ENCODE assay signal across 10 mouse cellular contexts in genomic region chr5:74253724-74254328, GRCm38 (mm10). TPM values are rescaled to one million over a fixed set of nuclear protein-coding genes. Genes with fewer than 3 reads are reported as not detected.
DNase-seq lines count a peak whose midpoint lies in the region; ATAC-seq and TF ChIP-seq lines count a peak whose summit lies in the region.
"Had no signal": no experiment of that assay in that cellular context is flagged by ENCODE, and none has a peak within 500 bp of the region (broad histone marks: within the 10 kb centered on the region; RNA-seq: fewer than 3 reads in every experiment).

No protein-coding gene starts in this region.

- H3K27me3 ChIP-seq in heart, embryonic 10.5 days (ENCODE audit: insufficient read depth, poor library complexity, severe bottlenecking), result no peaks in the 10 kb centered on the region
- no peaks in the 10 kb centered on the region for H3K27me3 ChIP-seq in embryonic facial prominence, embryonic 10.5 days (replicated peaks; ENCODE audit: low read depth, poor library complexity, severe bottlenecking)
- no peaks in the 10 kb centered on the region for H3K27me3 ChIP-seq in limb, embryonic 15.5 days
- H3K27me3 ChIP-seq: neural tube, embryonic 12.5 days had no signal

- no peaks in the 10 kb centered on the region for H3K36me3 ChIP-seq in heart, embryonic 10.5 days
- H3K36me3 ChIP-seq in embryonic facial prominence, embryonic 10.5 days (replicated peaks), result no peaks in the 10 kb centered on the region
- H3K36me3 ChIP-seq in limb, embryonic 15.5 days, result no peaks in the 10 kb centered on the region
- H3K36me3 ChIP-seq: neural tube, embryonic 12.5 days had no signal

- WGBS in heart, embryonic 10.5 days, result 41% methylated on average over 7 of the region's 7 CpGs
- WGBS in embryonic facial prominence, embryonic 10.5 days, result 32% methylated on average over 7 of the region's 7 CpGs
- WGBS in limb, embryonic 15.5 days, result 34% methylated on average over 7 of the region's 7 CpGs

- no peak for TF ChIP-seq CTCF in layer of hippocampus, adult 2 months (conservative IDR thresholded peaks at IDR 0.05)

- H3K27ac ChIP-seq in heart, embryonic 10.5 days, result peak overlapping the region; percentile 60
- peak overlapping the region; percentile 62 for H3K27ac ChIP-seq in layer of hippocampus, adult 2 months
- H3K27ac ChIP-seq in embryonic facial prominence, embryonic 10.5 days (replicated peaks), result peak overlapping the region; percentile 61
- peak overlapping the region; percentile 1; the same call in 1 of the 2 replicates for H3K27ac ChIP-seq in limb, embryonic 15.5 days
- H3K27ac ChIP-seq: neural tube, embryonic 12.5 days had no signal

- no peaks in the 10 kb centered on the region for H3K9me3 ChIP-seq in heart, embryonic 10.5 days
- no peaks in the 10 kb centered on the region for H3K9me3 ChIP-seq in embryonic facial prominence, embryonic 10.5 days
- no peaks in the 10 kb centered on the region for H3K9me3 ChIP-seq in limb, embryonic 15.5 days
- H3K9me3 ChIP-seq: neural tube, embryonic 12.5 days had no signal

- no peak overlapping the region for H3K9ac ChIP-seq in limb, embryonic 15.5 days
- H3K9ac ChIP-seq: neural tube, embryonic 12.5 days had no signal

- no peak for ATAC-seq in limb, embryonic 15.5 days (ENCODE audit: insufficient number of reproducible peaks, low FRiP score, low TSS enrichment, low read depth)

- H3K4me2 ChIP-seq in limb, embryonic 15.5 days, result no peak overlapping the region
- H3K4me2 ChIP-seq: neural tube, embryonic 12.5 days had no signal

- peaks cover 64% of the 10 kb centered on the region for H3K4me1 ChIP-seq in heart, embryonic 10.5 days
- H3K4me1 ChIP-seq in embryonic facial prominence, embryonic 10.5 days, result peaks cover 52% of the 10 kb centered on the region
- H3K4me1 ChIP-seq in limb, embryonic 15.5 days, result peaks cover 27% of the 10 kb centered on the region

- no peak for DNase-seq in heart, embryonic 10.5 days (ENCODE audit: low spot score)
- no peak for DNase-seq in heart, postnatal 14 days
- DNase-seq in layer of hippocampus, adult 2 months (ENCODE audit: low spot score in 2 of 2), result no peak
- DNase-seq in layer of hippocampus, postnatal 10 days (ENCODE audit: low spot score in 2 of 2), result no peak
- DNase-seq in embryonic facial prominence, embryonic 10.5 days (ENCODE audit: low spot score), result peak; percentile 56
- no peak for DNase-seq in urinary bladder, postnatal 14 days (ENCODE audit: low spot score)
- DNase-seq in spleen, postnatal 4 days (ENCODE audit: low spot score in 2 of 2), result no peak
- DNase-seq: thymus, adult 2 months had no signal

- intact Hi-C loops in heart, postnatal 14 days (cut with DNase I), result loop anchor here (5.0 kb wide), 1 partner anchor 37 kb away; no protein-coding TSS in a partner anchor

- peak overlapping the region; percentile 6; the same call in 1 of the 2 replicates for H3K4me3 ChIP-seq in heart, embryonic 10.5 days
- H3K4me3 ChIP-seq in layer of hippocampus, adult 2 months, result no peak overlapping the region
- no peak overlapping the region for H3K4me3 ChIP-seq in embryonic facial prominence, embryonic 10.5 days
- no peak overlapping the region for H3K4me3 ChIP-seq in limb, embryonic 15.5 days
- H3K4me3 ChIP-seq: neural tube, embryonic 12.5 days had no signal

RNA-seq across cellular contexts. Expression of gene Rasl11b, which starts 58.7 kb away (rescaled TPM):
- 58.3 and 65.9 TPM in 2 replicates for polyA plus RNA-seq in heart, embryonic 10.5 days (2016; fragmentation: Nextera tagmentation; extraction: Ambion mirVana)
- 10 to 100 TPM; 27.7 to 33.0 TPM for total RNA-seq in heart, postnatal 14 days (2021)
- total RNA-seq in layer of hippocampus, adult 2 months (2021), result 10 to 100 TPM; 65.6 to 75.4 TPM
- 10 to 100 TPM; 44.4 to 48.5 TPM for total RNA-seq in layer of hippocampus, postnatal 10 days (2021)
- 46.3 and 58.0 TPM in 2 replicates for polyA plus RNA-seq in embryonic facial prominence, embryonic 10.5 days (2016; fragmentation: Nextera tagmentation; extraction: Ambion mirVana)
- polyA plus RNA-seq in limb, embryonic 15.5 days (2015; fragmentation: Nextera tagmentation; extraction: Ambion mirVana), result 126 and 133 TPM in 2 replicates

Comparison
In these comparisons a context has a peak if more than half of its experiments do, and no peak if none do; other contexts are left out.
1. H3K27ac ChIP-seq: peak in every context shown above with its lines; median percentile 62 in layer of hippocampus, adult 2 months; 61 in embryonic facial prominence, embryonic 10.5 days; 60 in heart, embryonic 10.5 days; 1 in limb, embryonic 15.5 days.